Mouse (Mus musculus) intestine, postnatal 0 days (tissue): ENCODE measurements around the gene Nid1. TPM values are rescaled to one million over a fixed set of nuclear protein-coding genes. Genes with fewer than 3 reads are reported as not detected.

Source experiments
- ATAC-seq: fragments of 200-750 bp; cut with Nextera tagmentation; 2 replicates; pipeline ENCODE4 v1.8.0; 2017; ENCODE audit warnings: mild to moderate bottlenecking, moderate TSS enrichment, moderate library complexity
- H3K27ac ChIP-seq: fragments of 300-500 bp; sonication (generic); 2 replicates; pipeline ENCODE4 v1.5.1; 2014; ENCODE audit warnings: mild to moderate bottlenecking, low read depth, low read length, moderate library complexity
- H3K27me3 ChIP-seq: fragments of 300-500 bp; sonication (generic); replicated peaks from 2 replicates; pipeline ENCODE4 v1.6.1; 2014; ENCODE audit warnings: low read length, mixed read lengths; ENCODE audit not compliant: control insufficient read depth, insufficient read depth
- H3K36me3 ChIP-seq: fragments of 300-500 bp; sonication (generic); 2 replicates; pipeline ENCODE4 v1.6.1; 2014; ENCODE audit warnings: mild to moderate bottlenecking, moderate library complexity; ENCODE audit not compliant: control insufficient read depth, insufficient read depth
- H3K4me1 ChIP-seq: fragments of 300-500 bp; sonication (generic); replicated peaks from 2 replicates; pipeline ENCODE4 v1.6.1; 2014; ENCODE audit warnings: antibody characterized with exemption, low read length, mixed read lengths; ENCODE audit not compliant: control insufficient read depth, insufficient read depth
- H3K4me2 ChIP-seq: fragments of 300-500 bp; sonication (generic); replicated peaks from 2 replicates; pipeline ENCODE4 v1.6.1; 2014; ENCODE audit warnings: low read depth, mild to moderate bottlenecking, moderate library complexity
- H3K4me3 ChIP-seq: fragments of 300-500 bp; sonication (generic); 2 replicates; pipeline ENCODE4 v1.5.1; 2014; ENCODE audit warnings: low read depth, low read length
- H3K9ac ChIP-seq: fragments of 300-500 bp; sonication (generic); 2 replicates; pipeline ENCODE4 v1.6.1; 2014; ENCODE audit warnings: mild to moderate bottlenecking, low read depth, low read length
- H3K9me3 ChIP-seq: fragments of 300-500 bp; sonication (generic); 2 replicates; pipeline ENCODE4 v1.6.1; 2016; ENCODE audit warnings: mixed run types; ENCODE audit not compliant: control insufficient read depth
- CTCF ChIP-seq: sonication (generic); IDR thresholded peaks from 2 replicates; pipeline ENCODE4 v1.5.1; 2016; ENCODE audit warnings: low read depth, mild to moderate bottlenecking, control low read depth, antibody characterized with exemption, moderate library complexity
- WGBS: fragments of 180-500 bp; shearing (Covaris S2); extraction: QIAGEN DNeasy Blood & Tissue Kit; methylation state at CpG from one replicate; pipeline ENCODE4 v1.1.7; 2014; 5-methylcytosine and 5-hydroxymethylcytosine counted together
- polyA plus RNA-seq: library from polyadenylated mRNA; unstranded; fragments of >200 nt; fragmentation: Nextera tagmentation; extraction: Ambion mirVana; gene quantifications from 2 replicates; pipeline ENCODE4 v1.2.1, GENCODE M21; 2015

Nid1 gene
- polyA plus RNA-seq, 1 experiment from 2014 or later = 34.8 TPM

- Histone ChIP-seq H3K36me3 (peaks cover 9% of the 10 kb centered on the region; the same call in 1 of the 2 replicates), H3K27me3 (no peaks in the 10 kb centered on the region), H3K4me3 (no peak overlapping the region), H3K4me2 (no peak overlapping the region), H3K27ac (no peak overlapping the region), H3K9me3 (no peaks in the 10 kb centered on the region), H3K4me1 (no peaks in the 10 kb centered on the region), H3K9ac (no peak overlapping the region)
- TF ChIP-seq CTCF = no peak
- ATAC-seq = no peak
- WGBS = 85% methylated on average over 16 of the region's 16 CpGs
Measured at GRCm38 (mm10) chr13:13481875-13482674, 44.7 kb downstream of the Nid1 start.

GRCm38 (mm10) chr13:13484351-13484751 lies 47.0 kb downstream of the Nid1 start:
- 66% methylated on average over 7 of the region's 7 CpGs for WGBS
- Histone ChIP-seq H3K9me3 (no peaks in the 10 kb centered on the region), H3K36me3 (0 out of 2 replicates have a peak, but pooled peaks cover 4% of the 10 kb centered on the region), H3K4me2 (no peak overlapping the region), H3K27me3 (no peaks in the 10 kb centered on the region), H3K9ac (no peak overlapping the region), H3K4me1 (no peaks in the 10 kb centered on the region), H3K27ac (no peak overlapping the region), H3K4me3 (no peak overlapping the region)
- ATAC-seq = no peak
- no peak for TF ChIP-seq CTCF

- H3K4me2 ChIP-seq = no peak overlapping the region
- H3K27me3 ChIP-seq = no peaks in the 10 kb centered on the region
- H3K9ac ChIP-seq = no peak overlapping the region
- no peaks in the 10 kb centered on the region for H3K9me3 ChIP-seq
- TF ChIP-seq CTCF = no peak
- no peaks in the 10 kb centered on the region for H3K4me1 ChIP-seq
- H3K36me3 ChIP-seq = 0 out of 2 replicates have a peak, but pooled peaks cover 6% of the 10 kb centered on the region
- no peak for ATAC-seq
- no peak overlapping the region for H3K27ac ChIP-seq
- WGBS = 69% methylated on average over 2 of the region's 2 CpGs
- H3K4me3 ChIP-seq = no peak overlapping the region
Measured at GRCm38 (mm10) chr13:13484883-13485282, 47.5 kb downstream of the Nid1 start.

GRCm38 (mm10) chr13:13485682-13486081 lies 48.3 kb downstream of the Nid1 start:
- Histone ChIP-seq H3K27me3 (no peaks in the 10 kb centered on the region), H3K9me3 (no peaks in the 10 kb centered on the region), H3K9ac (no peak overlapping the region), H3K36me3 (0 out of 2 replicates have a peak, but pooled peaks cover 8% of the 10 kb centered on the region), H3K4me2 (no peak overlapping the region), H3K4me3 (no peak overlapping the region), H3K4me1 (no peaks in the 10 kb centered on the region), H3K27ac (no peak overlapping the region)
- TF ChIP-seq CTCF = no peak
- ATAC-seq = no peak
- 83% methylated on average over 4 of the region's 4 CpGs for WGBS

- H3K4me2 ChIP-seq = no peak overlapping the region
- H3K9me3 ChIP-seq = no peaks in the 10 kb centered on the region
- H3K4me1 ChIP-seq = no peaks in the 10 kb centered on the region
- no peak for ATAC-seq
- H3K36me3 ChIP-seq = peaks cover 8% of the 10 kb centered on the region; the same call in 1 of the 2 replicates
- TF ChIP-seq CTCF = no peak
- H3K27me3 ChIP-seq = no peaks in the 10 kb centered on the region
- 95% methylated on average over 1 of the region's 1 CpGs for WGBS
- no peak overlapping the region for H3K9ac ChIP-seq
- H3K4me3 ChIP-seq = no peak overlapping the region
- H3K27ac ChIP-seq = no peak overlapping the region
Measured at GRCm38 (mm10) chr13:13487851-13488250, 50.5 kb downstream of the Nid1 start.

GRCm38 (mm10) chr13:13489861-13490260 lies 52.5 kb downstream of the Nid1 start:
- ATAC-seq = no peak
- Histone ChIP-seq H3K36me3 (peaks cover 4% of the 10 kb centered on the region; the same call in 1 of the 2 replicates), H3K4me3 (no peak overlapping the region), H3K27me3 (no peaks in the 10 kb centered on the region), H3K27ac (no peak overlapping the region), H3K9me3 (no peaks in the 10 kb centered on the region), H3K4me2 (no peak overlapping the region), H3K9ac (no peak overlapping the region), H3K4me1 (no peaks in the 10 kb centered on the region)
- TF ChIP-seq CTCF = no peak
- WGBS = 78% methylated on average over 5 of the region's 5 CpGs
